Mouse (Mus musculus) hindbrain, postnatal 0 days (tissue): ENCODE results near the gene Ttll11. TPM values are rescaled to one million over a fixed set of nuclear protein-coding genes. Genes with fewer than 3 reads are reported as not detected.

Experiments
- ATAC-seq: fragments of 200-750 bp; cut with Nextera tagmentation; 2 replicates; pipeline ENCODE4 v1.8.0; 2017; ENCODE audit warnings: mild to moderate bottlenecking, moderate TSS enrichment, moderate library complexity
- DNase-seq: peaks from one replicate; pipeline ENCODE4 v3.0.0-alpha.2; 2015; ENCODE audit warnings: low spot score
- H3K27ac ChIP-seq: fragments of 300-500 bp; sonication (generic); 2 replicates; pipeline ENCODE4 v1.5.1; 2014; ENCODE audit warnings: mild to moderate bottlenecking
- H3K27me3 ChIP-seq: fragments of 300-500 bp; sonication (generic); 2 replicates; pipeline ENCODE4 v1.6.1; 2014; ENCODE audit warnings: low read length, mixed read lengths; ENCODE audit not compliant: insufficient read depth
- H3K36me3 ChIP-seq: fragments of 300-500 bp; sonication (generic); 2 replicates; pipeline ENCODE4 v1.6.1; 2014; ENCODE audit warnings: low read length, mixed read lengths; ENCODE audit not compliant: insufficient read depth
- H3K4me1 ChIP-seq: fragments of 300-500 bp; sonication (generic); 2 replicates; pipeline ENCODE4 v1.6.1; 2014; ENCODE audit warnings: antibody characterized with exemption, low read length, mixed read lengths; ENCODE audit not compliant: insufficient read depth
- H3K4me2 ChIP-seq: fragments of 300-500 bp; sonication (generic); 2 replicates; pipeline ENCODE4 v1.6.1; 2014; ENCODE audit warnings: low read depth, mild to moderate bottlenecking, low read length, moderate library complexity, mixed read lengths
- H3K4me3 ChIP-seq: fragments of 300-500 bp; sonication (generic); 2 replicates; pipeline ENCODE4 v1.5.1; 2014; ENCODE audit warnings: low read length
- H3K9ac ChIP-seq: fragments of 300-500 bp; sonication (generic); replicated peaks from 2 replicates; pipeline ENCODE4 v1.6.1; 2014; ENCODE audit warnings: mild to moderate bottlenecking, low read length, moderate library complexity, mixed read lengths
- H3K9me3 ChIP-seq: fragments of 300-500 bp; sonication (generic); 2 replicates; pipeline ENCODE4 v1.6.1; 2016; ENCODE audit warnings: low read length, mixed read lengths
- CTCF ChIP-seq: IDR thresholded peaks from 2 replicates; pipeline ENCODE4 v1.5.1; 2016; ENCODE audit warnings: antibody characterized with exemption, control low read depth, low read depth
- WGBS: fragments of 180-500 bp; shearing (Covaris S2); extraction: QIAGEN DNeasy Blood & Tissue Kit; methylation state at CpG from one replicate; pipeline ENCODE4 v1.1.7; 2014; 5-methylcytosine and 5-hydroxymethylcytosine counted together
- polyA plus RNA-seq: library from polyadenylated mRNA; unstranded; fragments of >200 nt; fragmentation: Nextera tagmentation; extraction: Ambion mirVana; gene quantifications from 2 replicates; pipeline ENCODE4 v1.2.1, GENCODE M21; 2015
- total RNA-seq: library from RNA; depleted of rRNA; stranded (reverse); fragments of >200 nt; gene quantifications from 2 replicates; pipeline ENCODE4 v1.2.3, GENCODE M21; 2014

Ttll11 gene
- total and polyA plus RNA-seq, 2 experiments from 2014 or later: 5.8 to 8.2 TPM

DNA sequence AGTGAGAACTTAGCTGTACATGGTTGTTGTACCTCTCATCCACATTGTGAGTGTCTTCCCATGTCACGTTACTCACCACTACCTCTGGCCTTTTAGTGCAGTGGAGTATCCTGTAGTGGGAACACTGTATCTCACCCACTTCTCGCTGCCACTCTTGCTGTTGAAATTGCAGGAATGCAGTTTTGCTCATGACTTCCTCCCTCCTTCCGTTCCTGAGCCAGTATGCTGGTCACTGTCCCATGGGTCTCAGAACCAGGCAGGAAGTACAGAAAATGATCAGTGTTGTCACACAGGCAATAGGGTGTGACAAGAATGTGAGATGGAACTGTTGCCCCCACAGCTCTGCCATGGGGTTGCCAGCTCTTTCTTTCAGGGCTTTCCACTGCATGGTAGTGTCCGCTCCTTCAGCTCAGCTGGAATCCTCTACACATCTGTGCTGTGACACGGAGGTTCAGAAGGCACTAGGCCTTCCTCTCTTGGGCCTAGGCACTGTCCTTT lies 261.7 kb downstream of the Ttll11 start:
- DNase-seq: no peak
- no peak overlapping the region for H3K27ac ChIP-seq
- H3K9ac ChIP-seq: no peak overlapping the region
- WGBS: 74% methylated on average over 5 of the region's 5 CpGs
- no peak overlapping the region for H3K4me3 ChIP-seq
- H3K4me2 ChIP-seq: no peak overlapping the region
- no peaks in the 10 kb centered on the region for H3K27me3 ChIP-seq
- H3K36me3 ChIP-seq: peaks cover 58% of the 10 kb centered on the region
- H3K9me3 ChIP-seq: no peaks in the 10 kb centered on the region
- ATAC-seq: no peak
- H3K4me1 ChIP-seq: no peaks in the 10 kb centered on the region; the same call in 1 of the 2 replicates
- TF ChIP-seq CTCF: no peak

GRCm38 (mm10) chr2:35716175-35716574 lies 263.5 kb downstream of the Ttll11 start:
- no peak overlapping the region for H3K4me2 ChIP-seq
- no peaks in the 10 kb centered on the region; the same call in 1 of the 2 replicates for H3K4me1 ChIP-seq
- no peak overlapping the region for H3K27ac ChIP-seq
- ATAC-seq: no peak
- WGBS: 68% methylated on average over 1 of the region's 1 CpGs
- TF ChIP-seq CTCF: no peak
- no peak for DNase-seq
- H3K36me3 ChIP-seq: peaks cover 46% of the 10 kb centered on the region
- no peak overlapping the region for H3K4me3 ChIP-seq
- no peaks in the 10 kb centered on the region for H3K27me3 ChIP-seq
- no peaks in the 10 kb centered on the region for H3K9me3 ChIP-seq
- no peak overlapping the region for H3K9ac ChIP-seq

GRCm38 (mm10) chr2:35715485-35715884 lies 264.2 kb downstream of the Ttll11 start:
- no peak overlapping the region for H3K4me2 ChIP-seq
- no peak overlapping the region for H3K9ac ChIP-seq
- H3K9me3 ChIP-seq: no peaks in the 10 kb centered on the region
- no peak overlapping the region for H3K27ac ChIP-seq
- WGBS: 82% methylated on average over 3 of the region's 3 CpGs
- no peak for DNase-seq
- no peak overlapping the region for H3K4me3 ChIP-seq
- TF ChIP-seq CTCF: no peak
- ATAC-seq: no peak
- peaks cover 47% of the 10 kb centered on the region for H3K36me3 ChIP-seq
- H3K27me3 ChIP-seq: no peaks in the 10 kb centered on the region
- no peaks in the 10 kb centered on the region; the same call in 1 of the 2 replicates for H3K4me1 ChIP-seq

GRCm38 (mm10) chr2:35714742-35715167 lies 265.0 kb downstream of the Ttll11 start:
- ATAC-seq: no peak
- Histone ChIP-seq H3K36me3 (peaks cover 48% of the 10 kb centered on the region), H3K9ac (no peak overlapping the region), H3K4me1 (no peaks in the 10 kb centered on the region; the same call in 1 of the 2 replicates), H3K27me3 (no peaks in the 10 kb centered on the region), H3K4me2 (no peak overlapping the region), H3K27ac (no peak overlapping the region), H3K4me3 (no peak overlapping the region), H3K9me3 (no peaks in the 10 kb centered on the region)
- no peak for DNase-seq
- WGBS: 32% methylated on average over 8 of the region's 8 CpGs
- no peak for TF ChIP-seq CTCF

DNA sequence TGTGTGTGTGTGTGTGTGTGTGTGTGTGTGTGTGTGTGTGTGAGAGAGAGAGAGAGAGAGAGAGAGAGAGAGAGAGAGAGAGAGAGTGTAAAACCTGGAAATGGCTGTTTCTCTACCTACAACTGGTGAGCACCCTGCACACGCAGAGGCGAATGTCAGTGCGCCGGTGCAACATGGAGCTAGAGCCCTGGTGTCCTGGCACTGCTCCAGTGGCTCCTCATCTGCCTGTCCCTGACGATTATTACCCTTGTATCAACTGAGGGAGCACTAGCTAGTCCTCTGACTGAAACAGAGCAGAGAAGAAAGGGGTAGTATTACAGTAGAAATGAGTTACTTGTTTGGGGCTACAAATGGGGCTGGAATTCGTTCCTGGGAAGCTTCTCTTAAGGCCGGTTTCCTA lies 266.3 kb downstream of the Ttll11 start:
- no peak for TF ChIP-seq CTCF
- 77% methylated on average over 7 of the region's 7 CpGs for WGBS
- H3K27me3 ChIP-seq: no peaks in the 10 kb centered on the region
- no peak overlapping the region for H3K9ac ChIP-seq
- DNase-seq (no peak), ATAC-seq (no peak)
- H3K4me2 ChIP-seq: no peak overlapping the region
- H3K4me1 ChIP-seq: no peaks in the 10 kb centered on the region
- peaks cover 47% of the 10 kb centered on the region for H3K36me3 ChIP-seq
- no peak overlapping the region for H3K27ac ChIP-seq
- H3K9me3 ChIP-seq: no peaks in the 10 kb centered on the region
- no peak overlapping the region for H3K4me3 ChIP-seq

DNA sequence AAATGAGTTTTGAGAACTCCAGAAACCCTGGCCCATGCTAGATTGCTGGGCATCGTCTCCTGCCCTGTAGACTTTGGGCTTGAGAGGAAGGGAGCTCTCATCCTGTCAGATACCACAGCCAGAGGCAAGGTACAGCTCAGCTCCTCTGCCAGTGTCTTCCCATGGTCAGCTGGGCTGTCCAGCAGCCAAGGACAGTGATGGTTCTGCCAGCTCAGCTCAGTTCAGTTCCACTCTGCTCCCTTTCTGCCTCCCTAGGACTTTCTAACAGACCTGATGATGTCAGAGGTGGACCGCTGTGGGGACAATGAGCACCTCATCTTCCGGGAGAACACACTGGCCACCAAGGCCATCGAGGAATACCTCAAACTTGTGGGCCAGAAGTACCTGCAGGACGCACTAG lies 267.1 kb downstream of the Ttll11 start:
- Histone ChIP-seq H3K27ac (no peak overlapping the region), H3K9ac (no peak overlapping the region), H3K4me3 (no peak overlapping the region), H3K9me3 (no peaks in the 10 kb centered on the region), H3K27me3 (no peaks in the 10 kb centered on the region), H3K4me2 (no peak overlapping the region), H3K4me1 (no peaks in the 10 kb centered on the region), H3K36me3 (peaks cover 39% of the 10 kb centered on the region)
- WGBS: 93% methylated on average over 5 of the region's 5 CpGs
- no peak for TF ChIP-seq CTCF
- ATAC-seq (no peak), DNase-seq (no peak)

DNA sequence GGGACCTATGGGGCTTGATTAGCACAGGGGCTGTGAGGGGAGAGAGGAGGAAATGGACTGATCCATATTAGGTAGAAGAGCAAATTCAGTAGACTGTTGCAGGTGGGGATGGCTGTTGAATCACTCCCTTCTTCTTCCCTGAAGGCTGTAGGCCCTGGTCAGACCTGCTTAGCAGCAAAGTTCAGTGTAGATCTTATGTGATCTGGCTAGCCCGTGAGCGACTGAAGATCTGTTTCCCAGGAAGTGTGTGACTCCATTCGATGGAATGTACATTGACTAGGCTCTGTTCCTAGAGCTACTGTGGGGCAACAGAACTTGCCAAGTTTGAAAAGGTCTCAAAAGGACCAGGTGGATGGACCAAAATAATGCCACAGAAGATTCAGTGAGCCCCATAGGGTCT lies 276.5 kb downstream of the Ttll11 start:
- Histone ChIP-seq H3K4me2 (no peak overlapping the region), H3K4me1 (no peaks in the 10 kb centered on the region), H3K9ac (no peak overlapping the region), H3K9me3 (no peaks in the 10 kb centered on the region), H3K27ac (no peak overlapping the region), H3K4me3 (no peak overlapping the region), H3K36me3 (no peaks in the 10 kb centered on the region), H3K27me3 (no peaks in the 10 kb centered on the region)
- no peak for TF ChIP-seq CTCF
- no peak for ATAC-seq
- 79% methylated on average over 3 of the region's 3 CpGs for WGBS
- no peak for DNase-seq
